Mouse (Mus musculus) hindbrain, embryonic 12.5 days (tissue): ENCODE results near the gene Cd33. TPM values are rescaled to one million over a fixed set of nuclear protein-coding genes. Genes with fewer than 3 reads are reported as not detected.

Experiments
- polyA plus RNA-seq: library from polyadenylated mRNA; unstranded; fragments of >200 nt; fragmentation: Nextera tagmentation; extraction: Ambion mirVana; gene quantifications from 2 replicates; pipeline ENCODE4 v1.2.1, GENCODE M21; 2016

Cd33 gene
- polyA plus RNA-seq, 1 experiment from 2014 or later, result 0.70 TPM

Other genes starting within 250 kb of the Cd33 start
- gene Zfp715, start 231.1 kb downstream of the Cd33 start, polyA plus RNA-seq, result 15.8 and 18.1 TPM in 2 replicates
- gene Siglecf, start 193.1 kb downstream of the Cd33 start, polyA plus RNA-seq, result 0.09 TPM in 1 of 2 replicates, not detected in the other
- not detected in 2 replicates for gene Siglecg, start 136.2 kb downstream of the Cd33 start, polyA plus RNA-seq
- gene Lim2, start 116.8 kb downstream of the Cd33 start, polyA plus RNA-seq, result not detected in 2 replicates
- gene Nkg7, start 107.4 kb downstream of the Cd33 start, polyA plus RNA-seq, result 0.27 TPM in 1 of 2 replicates, not detected in the other
- gene Cldnd2, start 103.6 kb downstream of the Cd33 start, polyA plus RNA-seq, result not detected in 2 replicates
- 169 and 170 TPM in 2 replicates for gene Etfb, start 100.3 kb downstream of the Cd33 start, polyA plus RNA-seq
- gene Gm45233, start 100.3 kb downstream of the Cd33 start, polyA plus RNA-seq, result 0.50 TPM in 1 of 2 replicates, not detected in the other
- gene Vsig10l, start 81.3 kb downstream of the Cd33 start, polyA plus RNA-seq, result 6.5 and 6.7 TPM in 2 replicates
- gene Iglon5, start 54.4 kb downstream of the Cd33 start, polyA plus RNA-seq, result 3.4 and 4.2 TPM in 2 replicates
- gene 4931406B18Rik, start 38.5 kb downstream of the Cd33 start, polyA plus RNA-seq, result not detected in 2 replicates
- 8.4 and 9.6 TPM in 2 replicates for gene Zfp658, start 17.8 kb upstream of the Cd33 start, polyA plus RNA-seq
- gene Zfp719, start 35.2 kb upstream of the Cd33 start, polyA plus RNA-seq, result 17.2 and 17.6 TPM in 2 replicates
- gene Zfp819, start 62.7 kb upstream of the Cd33 start, polyA plus RNA-seq, result 0.34 and 0.37 TPM in 2 replicates
- gene Ceacam18, start 90.3 kb upstream of the Cd33 start, polyA plus RNA-seq, result not detected in 2 replicates
- gene Siglece, start 115.7 kb upstream of the Cd33 start, polyA plus RNA-seq, result 0.18 and 0.44 TPM in 2 replicates
- 16.4 and 17.0 TPM in 2 replicates for gene Ctu1, start 127.6 kb upstream of the Cd33 start, polyA plus RNA-seq
- not detected in 2 replicates for gene Klk14, start 146.0 kb upstream of the Cd33 start, polyA plus RNA-seq
- 0.17 TPM in 1 of 2 replicates, not detected in the other for gene Klk13, start 168.1 kb upstream of the Cd33 start, polyA plus RNA-seq
- gene Klk12, start 224.5 kb upstream of the Cd33 start, polyA plus RNA-seq, result not detected in 2 replicates
- 0.22 and 0.30 TPM in 2 replicates for gene Klk11, start 230.2 kb upstream of the Cd33 start, polyA plus RNA-seq
- gene Klk10, start 236.6 kb upstream of the Cd33 start, polyA plus RNA-seq, result 0.27 and 0.92 TPM in 2 replicates
- not detected in 2 replicates for gene Klk9, start 247.5 kb upstream of the Cd33 start, polyA plus RNA-seq